Mouse (Mus musculus) heart, adult 9 months (tissue): Measurements from ENCODE around the gene Frmd8.
"Not testable (repeated sequence)": the region's sequence is repeated elsewhere in the genome, so short reads cannot be mapped to it uniquely, and the experiment has no call there.

Experiments used
- DNase-seq, 2 experiments: peaks; one replicate each; pipeline ENCODE4 v3.0.0; 2022; ENCODE audit warnings: low spot score in 2 of 2

Frmd8 gene

GRCm38 (mm10) chr19:5885838-5886237 lies 10.8 kb upstream of the Frmd8 start:
- DNase-seq: no peak

DNA sequence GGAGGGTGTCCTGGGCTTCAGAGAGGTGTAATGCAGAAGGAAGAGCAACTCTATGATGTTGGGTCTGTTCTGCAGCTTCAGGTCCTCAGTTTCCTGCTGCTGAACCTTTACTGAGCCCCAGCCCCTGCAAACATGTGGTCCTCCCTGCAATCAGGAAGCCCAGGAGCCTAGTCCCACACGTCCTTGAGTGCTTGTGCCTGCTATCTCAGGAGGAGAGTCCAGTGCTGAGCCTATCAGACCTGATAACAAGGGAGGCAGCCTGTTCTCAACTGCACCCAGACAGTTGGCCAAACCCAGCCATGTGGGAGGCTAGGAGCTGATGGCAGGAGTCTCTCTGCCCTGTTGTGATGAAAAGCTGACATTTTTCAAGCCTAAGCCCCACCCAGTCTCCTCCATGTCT lies 8.9 kb upstream of the Frmd8 start:
- DNase-seq: no peak

DNA sequence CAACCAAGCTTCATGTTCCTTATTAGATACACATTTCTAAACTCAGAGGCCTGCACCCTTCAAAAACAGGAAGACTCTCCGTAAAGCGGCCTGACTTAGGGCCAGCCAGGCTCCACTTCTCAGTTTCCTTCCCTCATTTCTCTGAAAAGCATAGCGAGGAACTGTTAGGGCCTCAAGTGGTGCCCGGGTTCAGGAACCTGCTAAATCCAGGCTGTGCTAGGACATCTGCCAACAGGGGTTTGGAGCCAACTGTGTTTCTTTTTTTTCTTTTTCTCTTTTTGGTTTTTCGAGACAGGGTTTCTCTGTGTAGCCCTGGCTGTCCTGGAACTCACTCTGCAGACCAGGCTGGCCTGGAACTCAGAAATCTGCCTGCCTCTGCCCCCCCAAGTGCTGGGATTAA lies 7.0 kb upstream of the Frmd8 start:
- DNase-seq: not testable (repeated sequence)

DNA sequence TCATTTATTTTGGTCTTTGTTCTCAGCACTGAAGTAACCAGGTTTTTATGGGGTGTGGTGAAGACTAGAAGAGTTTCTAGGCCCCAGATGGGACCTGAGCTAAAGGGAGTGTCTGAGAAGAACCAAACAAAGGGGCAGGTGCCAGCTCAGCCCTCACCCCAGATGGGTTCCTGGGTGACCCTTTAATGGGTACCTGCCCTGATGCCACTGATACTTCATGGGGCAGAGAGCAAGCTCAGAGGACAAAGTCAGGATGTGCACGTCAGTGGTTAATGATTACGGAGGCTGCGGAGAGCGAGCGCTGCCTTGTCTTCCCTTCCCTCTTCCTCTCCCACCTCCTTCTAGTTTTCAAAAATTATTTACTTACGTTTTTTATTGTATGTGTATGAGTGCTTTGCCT lies 6.1 kb upstream of the Frmd8 start:
- DNase-seq: no peak

DNA sequence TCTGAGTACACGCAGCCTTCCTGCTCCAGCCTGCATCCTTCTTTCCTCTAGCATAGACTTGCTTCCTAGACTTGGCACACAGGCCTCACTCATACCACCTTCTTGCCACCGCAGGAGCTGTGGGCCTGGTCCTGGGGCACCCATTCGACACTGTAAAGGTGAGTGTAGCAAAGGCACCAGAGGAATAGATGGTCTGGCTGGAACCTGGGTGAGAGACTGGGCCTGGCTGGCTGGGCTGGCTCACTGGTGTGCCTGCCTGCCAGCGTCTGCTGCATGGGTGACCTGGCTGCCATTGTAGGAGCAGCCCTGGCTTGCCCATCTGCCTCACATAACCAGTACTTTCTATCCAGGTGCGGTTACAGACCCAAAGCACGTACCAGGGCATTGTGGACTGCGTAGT lies 4.7 kb upstream of the Frmd8 start:
- DNase-seq: no peak

DNA sequence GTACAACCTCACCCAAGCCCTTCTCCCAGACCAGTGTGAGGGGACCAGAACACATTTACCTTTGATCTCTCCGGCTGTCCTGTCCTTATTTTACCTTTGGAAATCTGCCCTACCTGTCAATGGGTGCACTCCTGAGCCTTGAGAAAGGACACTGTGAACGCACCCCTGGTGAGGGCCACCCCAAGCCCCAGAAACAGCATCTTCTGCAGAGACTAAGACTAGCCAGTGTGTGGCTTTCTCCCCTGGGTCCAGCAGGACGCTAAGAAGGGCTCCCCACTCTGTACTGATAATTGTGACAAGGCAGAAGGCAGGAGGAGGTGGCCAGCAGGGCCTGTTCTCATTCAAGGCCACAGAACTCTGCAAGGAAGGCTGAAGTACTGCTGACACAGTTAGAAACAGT lies 3.8 kb upstream of the Frmd8 start:
- DNase-seq: no peak

DNA sequence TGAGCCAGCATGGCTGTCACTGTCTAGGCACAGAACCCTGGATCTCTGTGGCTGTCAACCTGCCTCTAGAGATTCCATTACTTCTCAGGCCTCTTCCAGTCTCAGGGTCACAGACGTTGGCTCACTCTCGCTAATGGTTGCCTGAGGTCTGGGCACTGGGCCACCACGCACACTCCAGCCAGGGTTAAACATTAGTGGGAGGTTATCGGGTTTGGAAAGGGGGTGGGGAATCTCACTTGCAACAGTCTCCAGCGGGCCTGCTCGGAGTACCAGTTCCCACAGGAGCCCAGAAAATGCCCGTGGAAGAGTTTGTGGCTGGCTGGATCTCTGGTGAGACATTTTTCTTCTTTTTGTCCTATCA lies 3.3 kb upstream of the Frmd8 start:
- DNase-seq: peak; percentile 42 to 53

- DNase-seq: peak; percentile 65 to 75
These were observed 2.7 kb upstream of the Frmd8 start, which contains the start of gene Slc25a45 for GRCm38 (mm10) chr19:5877618-5878361. Gene Slc25a45, plus strand, starts transcription at chr19:5877808.

DNA sequence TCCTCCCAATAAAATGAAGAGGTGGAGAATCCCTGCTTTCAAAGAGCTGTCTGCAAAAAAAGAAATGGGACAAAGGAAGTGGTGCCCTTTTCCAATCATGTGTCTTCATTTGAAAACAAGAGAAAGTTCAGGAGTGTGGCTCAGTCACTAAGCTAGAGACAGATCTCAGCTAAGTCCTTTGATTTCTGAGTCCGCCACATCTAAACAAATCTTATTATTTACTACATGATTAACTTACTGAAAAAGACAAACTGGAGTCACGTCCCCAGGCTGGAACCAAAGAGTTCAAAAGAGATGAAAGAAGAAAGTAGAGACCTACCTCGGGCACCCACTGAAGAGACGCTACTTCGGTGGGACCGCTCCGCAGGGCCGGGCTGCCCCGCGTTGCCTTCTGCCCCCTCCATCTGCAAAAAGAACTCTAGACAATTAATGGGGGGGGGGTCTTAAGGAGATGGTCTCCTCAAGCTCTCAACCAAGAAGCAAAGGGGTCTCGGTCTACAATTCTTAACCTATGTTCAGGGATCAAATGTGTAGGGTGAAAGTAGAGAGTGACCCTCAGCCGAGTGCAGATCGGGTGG lies 594 bp downstream of the Frmd8 start:
- DNase-seq: no peak

DNA sequence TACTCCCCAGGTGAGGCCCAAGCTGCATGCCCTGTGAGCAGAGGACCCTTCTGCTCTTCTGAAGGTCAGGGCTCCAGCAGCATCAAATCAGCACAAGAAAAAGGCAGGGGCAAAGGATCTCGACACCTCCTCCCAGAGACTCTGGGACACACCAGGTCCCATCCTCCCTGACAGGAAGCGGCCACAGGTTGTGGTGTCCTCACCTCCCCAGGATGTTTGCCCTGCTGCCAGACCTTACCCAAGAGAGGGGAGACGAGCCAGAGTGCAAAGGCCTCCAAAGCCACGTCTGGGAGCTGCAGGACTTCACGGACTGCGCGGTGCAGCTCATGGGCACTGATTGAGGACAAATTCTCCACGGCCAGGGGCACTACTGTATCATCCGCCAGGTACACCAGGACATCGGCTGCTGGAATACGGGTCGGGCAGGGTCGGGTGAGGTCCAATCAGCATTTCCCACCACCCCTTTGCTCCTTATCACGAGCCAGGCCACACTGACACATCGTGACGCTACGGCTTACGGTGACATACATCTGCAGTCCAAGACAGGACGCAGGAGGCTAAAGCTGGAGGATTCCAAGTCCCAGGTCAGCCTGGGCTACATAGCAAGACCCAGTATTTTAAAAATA lies 2.0 kb downstream of the Frmd8 start:
- DNase-seq: no peak

GRCm38 (mm10) chr19:5872528-5872927 lies 2.5 kb downstream of the Frmd8 start:
- DNase-seq: no peak

DNA sequence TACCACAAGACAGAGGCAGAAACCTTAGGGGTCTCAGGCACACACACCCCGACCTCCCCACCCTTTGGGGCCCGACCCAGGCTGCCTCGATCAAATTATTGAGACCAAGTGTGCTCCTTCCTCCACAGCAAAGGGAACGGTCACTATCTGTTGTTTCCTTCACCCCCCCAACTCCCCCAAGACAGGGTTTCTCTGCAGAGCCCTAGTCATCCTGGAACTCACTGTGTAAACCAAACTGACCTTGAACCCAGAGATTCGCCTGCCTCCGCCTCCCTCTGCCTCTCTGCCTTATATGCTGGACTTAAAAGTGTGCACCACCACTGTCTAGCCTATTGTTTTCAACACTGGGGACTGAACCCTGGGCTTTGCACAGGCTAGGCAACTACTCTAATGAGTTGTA lies 3.4 kb downstream of the Frmd8 start:
- no peak for DNase-seq

DNA sequence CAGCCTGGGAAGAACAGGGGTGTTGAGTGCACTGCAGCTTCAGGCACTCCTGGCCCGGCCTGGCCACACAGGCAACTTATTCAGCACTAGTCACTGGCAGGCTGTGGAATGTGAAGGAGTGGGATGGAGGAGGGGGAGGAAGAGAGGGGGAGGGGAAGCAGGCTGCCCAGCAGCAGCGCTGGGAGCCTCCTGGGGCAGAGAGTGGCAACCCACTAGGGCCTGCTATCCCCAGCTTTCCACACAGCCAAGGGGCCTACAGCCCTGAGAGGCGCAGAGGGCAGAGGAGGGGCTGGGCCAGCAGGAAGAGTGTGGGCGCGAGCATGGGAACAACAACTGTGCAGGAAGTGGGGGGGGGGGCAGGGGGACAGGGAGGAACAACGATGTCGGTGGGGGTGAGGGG lies 3.8 kb downstream of the Frmd8 start:
- DNase-seq: no peak

GRCm38 (mm10) chr19:5868096-5868495 lies 7.0 kb downstream of the Frmd8 start:
- no peak for DNase-seq

DNA sequence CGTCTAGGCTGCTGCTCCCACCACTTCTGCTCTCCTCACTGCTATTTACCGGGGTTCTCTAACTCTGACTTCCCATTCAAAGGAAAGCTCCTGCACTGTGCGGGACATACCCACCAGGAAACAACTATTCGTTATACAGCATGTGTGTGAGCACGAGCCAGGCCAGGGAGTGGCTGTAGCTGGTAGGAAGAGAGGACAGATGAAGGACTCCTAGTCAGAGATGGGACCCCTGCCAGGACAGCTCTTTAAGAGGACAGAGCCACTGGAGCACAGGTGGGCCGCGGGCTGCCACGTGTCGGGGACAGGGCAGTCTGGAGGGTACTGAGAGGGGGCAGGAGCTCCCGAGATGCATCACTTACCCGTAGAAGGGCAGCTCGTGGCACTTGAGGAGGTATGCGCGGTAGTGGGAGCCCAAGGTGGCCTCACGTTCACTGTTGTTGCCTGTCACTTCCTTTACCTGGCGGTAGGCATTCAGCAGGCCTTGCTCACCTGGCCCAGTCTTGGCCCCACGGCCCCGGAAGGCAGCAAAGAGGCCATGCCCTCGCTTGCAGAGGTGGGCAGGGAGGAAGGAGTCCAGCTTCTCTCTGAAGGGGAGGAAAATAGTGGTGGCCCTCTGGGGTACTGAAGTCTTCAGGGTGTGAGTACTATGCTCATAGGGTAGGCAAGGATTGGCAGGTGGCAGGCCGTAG lies 10.2 kb downstream of the Frmd8 start:
- DNase-seq: no peak

DNA sequence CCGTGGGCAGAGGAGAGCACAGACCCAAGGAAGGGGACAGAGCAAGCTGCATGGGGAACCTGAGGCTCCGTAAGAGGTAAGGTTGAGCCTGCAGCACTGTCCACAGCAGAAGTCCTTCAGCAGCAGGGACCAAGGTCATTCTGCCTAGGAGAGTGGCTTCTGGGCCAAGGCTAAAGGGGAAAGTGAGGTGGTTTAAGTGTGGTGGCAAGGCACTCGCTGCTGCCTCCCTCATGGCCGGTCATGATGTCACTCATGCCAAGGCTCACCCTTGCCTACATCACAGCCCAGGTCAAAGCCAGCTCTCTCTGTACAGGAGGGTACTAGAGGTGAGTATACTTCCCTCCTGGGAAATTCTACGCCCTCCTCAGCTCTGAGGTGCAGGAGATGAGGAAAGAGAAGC lies 11.3 kb downstream of the Frmd8 start:
- DNase-seq: no peak

GRCm38 (mm10) chr19:5862335-5863085 lies 12.6 kb downstream of the Frmd8 start:
- DNase-seq: no peak

- DNase-seq: no peak
These were observed 18.5 kb downstream of the Frmd8 start for GRCm38 (mm10) chr19:5856604-5857003.

DNA sequence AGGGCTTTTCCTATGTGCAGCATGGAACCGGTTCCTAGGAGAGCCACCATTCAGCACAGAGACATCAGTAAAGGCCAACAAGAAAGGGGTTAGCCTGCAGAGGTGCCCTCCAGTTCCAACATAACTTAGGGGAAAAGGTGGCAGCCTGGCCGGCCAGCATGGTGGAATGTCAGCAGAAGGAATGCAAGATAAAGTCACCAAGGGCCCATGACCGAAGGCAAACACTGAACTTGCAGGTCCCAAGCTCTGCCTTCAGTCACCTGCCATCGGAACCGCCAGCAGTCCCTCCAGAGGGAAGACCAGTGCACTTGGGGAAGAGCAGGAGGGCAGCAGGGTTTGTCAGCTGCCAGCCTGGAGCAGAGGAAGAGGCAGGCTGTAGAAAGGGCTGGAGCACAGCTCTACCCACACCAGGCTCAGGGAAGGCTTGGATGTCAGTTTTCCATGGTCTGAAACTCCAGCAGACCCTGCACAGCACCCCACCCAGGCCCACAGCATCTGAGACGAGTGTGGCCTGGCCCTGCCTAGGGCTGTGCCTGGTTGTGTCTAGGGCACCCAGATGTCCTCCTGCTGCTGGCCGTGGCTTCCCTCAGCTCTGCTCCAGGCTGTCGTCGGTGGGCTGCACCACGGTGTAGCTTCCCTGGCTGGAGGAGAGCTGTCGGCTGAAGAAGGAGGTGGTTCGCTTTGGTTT lies 22.9 kb downstream of the Frmd8 start:
- DNase-seq: no peak

- DNase-seq: peak in 1 of 2 experiments; percentile 65
These were observed 23.5 kb downstream of the Frmd8 start for GRCm38 (mm10) chr19:5851481-5851971.

DNA sequence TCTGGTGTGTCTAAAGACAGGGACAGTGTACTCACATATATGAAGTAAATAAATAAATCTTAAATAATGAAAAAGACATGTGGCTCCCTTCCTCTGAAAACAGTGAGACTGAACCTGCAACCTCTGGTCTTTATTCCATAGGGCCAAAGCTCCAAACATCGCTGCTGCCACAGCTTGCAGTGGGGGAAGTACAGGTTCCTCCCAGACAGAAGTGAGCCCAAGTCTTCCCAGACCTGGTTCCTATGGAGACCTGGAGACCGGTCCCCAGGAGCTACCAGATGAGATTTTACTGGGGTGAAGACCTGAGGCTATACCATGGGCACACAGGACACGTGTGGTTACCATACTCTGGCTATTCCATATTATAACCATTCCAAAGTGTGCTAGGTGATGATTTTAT lies 24.2 kb downstream of the Frmd8 start:
- DNase-seq: no peak
